Mouse (Mus musculus) stomach, postnatal 0 days (tissue): ENCODE results near the gene Hist1h2be.

Source experiments
- CTCF ChIP-seq: IDR thresholded peaks from 2 replicates; pipeline ENCODE4 v1.5.1; 2016; ENCODE audit warnings: antibody characterized with exemption, low read depth, mild to moderate bottlenecking, moderate library complexity
- EP300 ChIP-seq: optimal IDR thresholded peaks from 2 replicates; pipeline ENCODE3; 2016; ENCODE audit warnings: antibody characterized with exemption

DNA sequence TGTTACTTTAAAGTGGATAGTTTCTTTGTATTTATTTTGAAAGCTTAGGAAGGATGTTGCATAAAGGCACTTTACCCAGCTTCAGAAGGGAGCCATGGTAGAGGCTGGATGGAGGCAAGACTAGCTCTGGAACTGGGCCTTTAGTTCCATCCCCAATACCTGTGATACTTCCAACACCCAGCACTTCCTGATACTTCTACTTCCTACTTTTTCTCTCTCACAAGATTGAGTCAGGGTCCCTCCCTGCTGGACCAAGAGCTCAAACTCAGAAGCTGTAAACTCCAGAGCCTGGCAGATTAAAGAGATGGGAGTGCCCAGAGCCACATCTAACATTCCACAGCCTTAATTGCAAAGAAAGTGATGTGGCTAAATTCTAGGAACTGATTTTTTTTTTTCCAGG lies 36.6 kb downstream of the Hist1h2be start:
- no peak for TF ChIP-seq EP300
- TF ChIP-seq CTCF, result no peak
